Mouse (Mus musculus) intestine, embryonic 16.5 days (tissue): ENCODE results near the gene Spp1. TPM values are rescaled to one million over a fixed set of nuclear protein-coding genes. Genes with fewer than 3 reads are reported as not detected.

Experiments
- ATAC-seq: fragments of 200-750 bp; cut with Nextera tagmentation; 2 replicates; pipeline ENCODE4 v1.8.0; 2017; ENCODE audit warnings: moderate TSS enrichment, moderate library complexity
- H3K27ac ChIP-seq: fragments of 300-500 bp; sonication (generic); 2 replicates; pipeline ENCODE4 v1.5.1; 2014; ENCODE audit warnings: mild to moderate bottlenecking, low read length
- H3K27me3 ChIP-seq: fragments of 300-500 bp; sonication (generic); replicated peaks from 2 replicates; pipeline ENCODE4 v1.6.1; 2014; ENCODE audit warnings: low read length, control low read depth, mixed read lengths; ENCODE audit not compliant: control insufficient read depth, insufficient read depth
- H3K36me3 ChIP-seq: fragments of 300-500 bp; sonication (generic); 2 replicates; pipeline ENCODE4 v1.6.1; 2014; ENCODE audit warnings: low read length, control low read depth; ENCODE audit not compliant: control insufficient read depth, insufficient read depth
- H3K4me1 ChIP-seq: fragments of 300-500 bp; sonication (generic); 2 replicates; pipeline ENCODE4 v1.6.1; 2014; ENCODE audit warnings: low read length, control low read depth, mixed read lengths; ENCODE audit not compliant: control insufficient read depth, insufficient read depth
- H3K4me2 ChIP-seq: fragments of 300-500 bp; sonication (generic); 2 replicates; pipeline ENCODE4 v1.6.1; 2014; ENCODE audit warnings: low read depth, low read length, control low read depth
- H3K4me3 ChIP-seq: fragments of 300-500 bp; sonication (generic); 2 replicates; pipeline ENCODE4 v1.5.1; 2014; ENCODE audit warnings: mild to moderate bottlenecking, low read length
- H3K9ac ChIP-seq: fragments of 300-500 bp; sonication (generic); 2 replicates; pipeline ENCODE4 v1.6.1; 2014; ENCODE audit warnings: low read depth, low read length
- H3K9me3 ChIP-seq: fragments of 300-500 bp; sonication (generic); 2 replicates; pipeline ENCODE4 v1.6.1; 2016; ENCODE audit warnings: low read length, control low read depth; ENCODE audit not compliant: control insufficient read depth
- WGBS: fragments of 180-500 bp; shearing (Covaris S2); extraction: QIAGEN DNeasy Blood & Tissue Kit; methylation state at CpG from one replicate; pipeline ENCODE4 v1.1.7; 2014; 5-methylcytosine and 5-hydroxymethylcytosine counted together
- polyA plus RNA-seq: library from polyadenylated mRNA; unstranded; fragments of >200 nt; fragmentation: Nextera tagmentation; extraction: Ambion mirVana; gene quantifications from 2 replicates; pipeline ENCODE4 v1.2.1, GENCODE M21; 2015

The Spp1 gene
- polyA plus RNA-seq, 1 experiment from 2014 or later, result 42.5 TPM

GRCm38 (mm10) chr5:104422039-104422438, 12.9 kb upstream of the Spp1 start:
- H3K27ac ChIP-seq, result no peak overlapping the region
- H3K36me3 ChIP-seq, result no peaks in the 10 kb centered on the region
- H3K4me1 ChIP-seq, result no peaks in the 10 kb centered on the region
- WGBS, result 66% methylated on average over 2 of the region's 2 CpGs
- no peaks in the 10 kb centered on the region for H3K27me3 ChIP-seq
- H3K4me3 ChIP-seq, result no peak overlapping the region
- no peak overlapping the region for H3K4me2 ChIP-seq
- H3K9ac ChIP-seq, result no peak overlapping the region
- no peaks in the 10 kb centered on the region for H3K9me3 ChIP-seq
- ATAC-seq, result no peak

- H3K9ac ChIP-seq, result no peak overlapping the region
- no peak overlapping the region for H3K4me2 ChIP-seq
- H3K36me3 ChIP-seq, result no peaks in the 10 kb centered on the region
- H3K27ac ChIP-seq, result no peak overlapping the region
- ATAC-seq, result no peak
- H3K9me3 ChIP-seq, result no peaks in the 10 kb centered on the region
- 82% methylated on average over 3 of the region's 3 CpGs for WGBS
- H3K27me3 ChIP-seq, result no peaks in the 10 kb centered on the region
- H3K4me1 ChIP-seq, result no peaks in the 10 kb centered on the region
- H3K4me3 ChIP-seq, result no peak overlapping the region
These were observed 11.1 kb upstream of the Spp1 start for GRCm38 (mm10) chr5:104423861-104424260.

- Histone ChIP-seq H3K36me3 (no peaks in the 10 kb centered on the region), H3K4me3 (no peak overlapping the region)
- no peak for ATAC-seq
These were observed 9.0 kb upstream of the Spp1 start for GRCm38 (mm10) chr5:104425949-104426348.

GRCm38 (mm10) chr5:104432886-104433285, 2.0 kb upstream of the Spp1 start:
- no peaks in the 10 kb centered on the region for H3K9me3 ChIP-seq
- no peak overlapping the region for H3K9ac ChIP-seq
- peaks cover 2% of the 10 kb centered on the region; the same call in 1 of the 2 replicates for H3K4me1 ChIP-seq
- no peak for ATAC-seq
- no peak overlapping the region for H3K4me2 ChIP-seq
- WGBS, result 42% methylated on average over 12 of the region's 12 CpGs
- no peaks in the 10 kb centered on the region for H3K27me3 ChIP-seq
- no peak overlapping the region for H3K4me3 ChIP-seq
- H3K27ac ChIP-seq, result no peak overlapping the region
- H3K36me3 ChIP-seq, result no peaks in the 10 kb centered on the region

More at GRCm38 (mm10) chr5:104425949-104426348, 9.0 kb upstream of the Spp1 start:
- H3K27me3 ChIP-seq, result no peaks in the 10 kb centered on the region
- no peak overlapping the region for H3K9ac ChIP-seq
- no peaks in the 10 kb centered on the region for H3K4me1 ChIP-seq
- H3K4me2 ChIP-seq, result no peak overlapping the region
- WGBS, result 75% methylated on average over 8 of the region's 8 CpGs
- no peak overlapping the region for H3K27ac ChIP-seq
- no peaks in the 10 kb centered on the region for H3K9me3 ChIP-seq

GRCm38 (mm10) chr5:104433968-104434565, 851 bp upstream of the Spp1 start:
- H3K4me2 ChIP-seq, result no peak overlapping the region
- no peak overlapping the region for H3K27ac ChIP-seq
- H3K4me1 ChIP-seq, result peaks cover 2% of the 10 kb centered on the region; the same call in 1 of the 2 replicates
- no peaks in the 10 kb centered on the region for H3K36me3 ChIP-seq
- WGBS, result 45% methylated on average over 6 of the region's 6 CpGs
- H3K4me3 ChIP-seq, result no peak overlapping the region
- H3K9ac ChIP-seq, result no peak overlapping the region
- no peaks in the 10 kb centered on the region for H3K9me3 ChIP-seq
- no peak for ATAC-seq
- no peaks in the 10 kb centered on the region for H3K27me3 ChIP-seq

GRCm38 (mm10) chr5:104436406-104437076, 1.6 kb downstream of the Spp1 start:
- Histone ChIP-seq H3K36me3 (no peaks in the 10 kb centered on the region), H3K4me3 (no peak overlapping the region), H3K27ac (no peak overlapping the region), H3K9ac (no peak overlapping the region), H3K27me3 (no peaks in the 10 kb centered on the region), H3K4me2 (no peak overlapping the region), H3K9me3 (no peaks in the 10 kb centered on the region), H3K4me1 (peaks cover 2% of the 10 kb centered on the region; the same call in 1 of the 2 replicates)
- ATAC-seq, result no peak
- whole genome bisulfite sequencing, result 65% methylated on average over 7 of the region's 7 CpGs

GRCm38 (mm10) chr5:104442396-104442795, 7.5 kb downstream of the Spp1 start:
- Histone ChIP-seq H3K36me3 (no peaks in the 10 kb centered on the region), H3K4me2 (no peak overlapping the region), H3K4me1 (no peaks in the 10 kb centered on the region), H3K9me3 (no peaks in the 10 kb centered on the region), H3K9ac (no peak overlapping the region), H3K27ac (no peak overlapping the region), H3K4me3 (no peak overlapping the region), H3K27me3 (no peaks in the 10 kb centered on the region)
- WGBS, result 72% methylated on average over 6 of the region's 6 CpGs
- ATAC-seq, result no peak

GRCm38 (mm10) chr5:104442850-104443249, 7.9 kb downstream of the Spp1 start:
- H3K27ac ChIP-seq, result no peak overlapping the region
- no peaks in the 10 kb centered on the region for H3K27me3 ChIP-seq
- WGBS, result 63% methylated on average over 1 of the region's 1 CpGs
- ATAC-seq, result no peak
- no peaks in the 10 kb centered on the region for H3K4me1 ChIP-seq
- H3K9me3 ChIP-seq, result no peaks in the 10 kb centered on the region
- H3K9ac ChIP-seq, result no peak overlapping the region
- H3K4me2 ChIP-seq, result no peak overlapping the region
- H3K36me3 ChIP-seq, result no peaks in the 10 kb centered on the region
- H3K4me3 ChIP-seq, result no peak overlapping the region

GRCm38 (mm10) chr5:104446156-104446555, 11.2 kb downstream of the Spp1 start:
- Histone ChIP-seq H3K9ac (no peak overlapping the region), H3K4me2 (no peak overlapping the region), H3K4me1 (no peaks in the 10 kb centered on the region), H3K9me3 (no peaks in the 10 kb centered on the region), H3K27me3 (no peaks in the 10 kb centered on the region), H3K27ac (no peak overlapping the region), H3K4me3 (no peak overlapping the region), H3K36me3 (no peaks in the 10 kb centered on the region)
- WGBS, result 20% methylated on average over 3 of the region's 3 CpGs
- peak; percentile 67 for ATAC-seq
